Mouse (Mus musculus) kidney, postnatal 0 days (tissue): ENCODE results near the gene Copb2. TPM values are rescaled to one million over a fixed set of nuclear protein-coding genes. Genes with fewer than 3 reads are reported as not detected.

Experiments used
- ATAC-seq: fragments of 200-750 bp; cut with Nextera tagmentation; replicated peaks from 2 replicates; pipeline ENCODE4 v1.8.0; 2017; ENCODE audit warnings: low read depth, moderate number of reproducible peaks, moderate TSS enrichment, moderate library complexity; ENCODE audit not compliant: low FRiP score
- DNase-seq: peaks from one replicate; pipeline ENCODE4 v3.0.0-alpha.2; 2016; ENCODE audit warnings: low spot score
- H3K27ac ChIP-seq: fragments of 300-500 bp; sonication (generic); 2 replicates; pipeline ENCODE4 v1.5.1; 2014; ENCODE audit warnings: mild to moderate bottlenecking
- H3K27me3 ChIP-seq: fragments of 300-500 bp; sonication (generic); 2 replicates; pipeline ENCODE4 v1.6.1; 2014; ENCODE audit warnings: low read length, mixed read lengths; ENCODE audit not compliant: insufficient read depth
- H3K36me3 ChIP-seq: fragments of 300-500 bp; sonication (generic); 2 replicates; pipeline ENCODE4 v1.6.1; 2014; ENCODE audit warnings: low read length, mixed read lengths; ENCODE audit not compliant: insufficient read depth
- H3K4me1 ChIP-seq: fragments of 300-500 bp; sonication (generic); replicated peaks from 2 replicates; pipeline ENCODE4 v1.6.1; 2014; ENCODE audit warnings: antibody characterized with exemption, low read length, mixed read lengths; ENCODE audit not compliant: insufficient read depth
- H3K4me2 ChIP-seq: fragments of 300-500 bp; sonication (generic); 2 replicates; pipeline ENCODE4 v1.6.1; 2014; ENCODE audit warnings: mild to moderate bottlenecking, low read length, moderate library complexity, mixed read lengths
- H3K4me3 ChIP-seq: fragments of 300-500 bp; sonication (generic); replicated peaks from 2 replicates; pipeline ENCODE4 v1.5.1; 2014; ENCODE audit warnings: low read depth, low read length
- H3K9ac ChIP-seq: fragments of 300-500 bp; sonication (generic); 2 replicates; pipeline ENCODE4 v1.6.1; 2014; ENCODE audit warnings: low read depth, low read length
- H3K9me3 ChIP-seq: fragments of 300-500 bp; sonication (generic); replicated peaks from 2 replicates; pipeline ENCODE4 v1.6.1; 2016; ENCODE audit warnings: low read length, inconsistent platforms, mixed read lengths
- CTCF ChIP-seq: IDR thresholded peaks from 2 replicates; pipeline ENCODE4 v1.5.1; 2016; ENCODE audit warnings: antibody characterized with exemption, low read depth, mild to moderate bottlenecking, moderate library complexity
- WGBS: fragments of 180-500 bp; shearing (Covaris S2); extraction: QIAGEN DNeasy Blood & Tissue Kit; methylation state at CpG from one replicate; pipeline ENCODE4 v1.1.7; 2014; 5-methylcytosine and 5-hydroxymethylcytosine counted together
- polyA plus RNA-seq: library from polyadenylated mRNA; unstranded; fragments of >200 nt; fragmentation: Nextera tagmentation; extraction: Ambion mirVana; gene quantifications from 2 replicates; pipeline ENCODE4 v1.2.1, GENCODE M21; 2015

The Copb2 gene
- polyA plus RNA-seq, 1 experiment from 2014 or later, result 138 TPM

DNA sequence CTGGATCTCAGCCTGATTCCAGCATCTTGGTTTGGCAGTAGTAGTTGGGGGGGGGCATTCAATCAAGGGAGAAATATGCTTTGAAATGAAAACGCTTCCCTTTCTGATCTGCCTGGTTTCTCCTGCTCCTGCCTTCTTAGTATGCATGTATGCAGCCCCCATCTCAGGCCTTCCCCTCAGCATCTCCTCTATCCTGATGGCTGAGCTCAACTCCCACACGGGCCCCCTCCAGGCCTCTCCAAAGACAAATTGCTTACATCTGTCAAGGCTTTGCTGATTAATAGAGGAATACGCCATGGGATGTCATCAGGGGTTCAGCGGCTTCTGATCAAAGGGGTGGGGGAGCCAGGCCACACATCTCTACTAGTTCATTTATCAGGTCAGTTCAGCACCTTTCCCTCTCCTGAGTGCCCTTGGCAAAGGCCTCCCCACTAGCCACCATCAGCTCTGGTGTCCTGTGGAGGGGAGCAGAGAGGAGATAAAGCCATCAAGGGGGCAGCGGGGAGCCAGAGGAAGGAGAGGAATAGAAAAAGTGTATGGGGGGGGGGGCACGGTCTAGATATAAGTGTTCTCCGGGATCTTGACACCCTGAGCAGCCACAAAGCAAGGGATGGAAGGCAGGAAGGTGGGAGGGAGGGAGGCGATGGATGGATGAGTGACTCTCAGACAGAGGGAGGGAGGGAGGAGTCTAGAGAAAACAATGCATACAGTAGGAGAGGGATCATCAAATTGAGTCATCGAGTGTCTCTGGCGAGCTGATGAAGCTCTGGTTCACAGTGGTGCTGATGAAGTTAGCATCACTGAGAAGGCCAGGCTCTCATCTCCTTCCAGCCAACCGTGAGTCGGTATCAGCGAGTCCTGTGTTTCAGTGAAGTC, 70.0 kb downstream of the Copb2 start:
- Histone ChIP-seq H3K4me2 (no peak overlapping the region), H3K9ac (no peak overlapping the region), H3K4me3 (no peak overlapping the region), H3K4me1 (no peaks in the 10 kb centered on the region), H3K36me3 (no peaks in the 10 kb centered on the region), H3K9me3 (no peaks in the 10 kb centered on the region), H3K27me3 (no peaks in the 10 kb centered on the region), H3K27ac (no peak overlapping the region)
- DNase-seq, result peak; percentile 69
- no peak for TF ChIP-seq CTCF
- ATAC-seq, result peak; percentile 69
- WGBS, result 27% methylated on average over 13 of the region's 13 CpGs

Other genes with a start within 250 kb of the Copb2 start
- gene Rbp1, start 140.8 kb upstream of the Copb2 start, polyA plus RNA-seq, result 112 and 113 TPM in 2 replicates
- 2.5 and 3.4 TPM in 2 replicates for gene Rbp2, start 77.6 kb upstream of the Copb2 start, polyA plus RNA-seq
- gene Mrps22, start 37.9 kb downstream of the Copb2 start, polyA plus RNA-seq, result 47.2 and 51.1 TPM in 2 replicates